Mouse (Mus musculus) C2C12 (cell line): ENCODE measurements around the gene Agap1. TPM values are rescaled to one million over a fixed set of nuclear protein-coding genes. Genes with fewer than 3 reads are reported as not detected.

Experiments
- H3K27me3 ChIP-seq: one replicate; pipeline ENCODE4 v1.6.1; 2011; ENCODE audit not compliant: control insufficient read depth, insufficient read depth, insufficient read length
- H3K36me3 ChIP-seq: one replicate; pipeline ENCODE4 v1.6.1; 2011; ENCODE audit not compliant: control insufficient read depth, insufficient read depth
- H3K4me3 ChIP-seq: one replicate; pipeline ENCODE4 v1.5.1; 2011; ENCODE audit warnings: mild to moderate bottlenecking, control low read depth; ENCODE audit not compliant: poor library complexity, insufficient read depth, severe bottlenecking
- H3K79me2 ChIP-seq: one replicate; pipeline ENCODE4 v1.6.1; 2011; ENCODE audit not compliant: control insufficient read depth, insufficient read depth
- H3K79me3 ChIP-seq: one replicate; pipeline ENCODE4 v1.6.1; 2011; ENCODE audit warnings: low read depth, control low read depth
- H3ac ChIP-seq: one replicate; pipeline ENCODE3; 2011; ENCODE audit warnings: low read depth; ENCODE audit not compliant: control insufficient read depth, insufficient read length
- CEBPB ChIP-seq: IDR thresholded peaks from one replicate; pipeline ENCODE4 v1.6.1; 2011; ENCODE audit warnings: low read depth, mild to moderate bottlenecking, control low read depth, moderate library complexity
- CTCF ChIP-seq: IDR thresholded peaks from one replicate; pipeline ENCODE4 v1.5.1; 2011; ENCODE audit not compliant: control insufficient read depth, insufficient read depth, insufficient read length
- FOSL1 ChIP-seq: IDR thresholded peaks from one replicate; pipeline ENCODE4 v1.8.0; 2011; ENCODE audit warnings: mild to moderate bottlenecking, low read length; ENCODE audit not compliant: poor library complexity, insufficient read depth, severe bottlenecking
- MAX ChIP-seq: IDR thresholded peaks from one replicate; pipeline ENCODE4 v1.6.1; 2011; ENCODE audit warnings: mild to moderate bottlenecking, control low read depth
- MYOD1 ChIP-seq: IDR thresholded peaks from one replicate; pipeline ENCODE4 v1.6.1; 2011; ENCODE audit warnings: low read depth; ENCODE audit not compliant: control insufficient read depth, insufficient read length
- MYOG ChIP-seq: IDR thresholded peaks from one replicate; pipeline ENCODE4 v1.6.1; 2011; ENCODE audit not compliant: control insufficient read depth, insufficient read length; ENCODE audit errors: extremely low read depth
- USF1 ChIP-seq: IDR thresholded peaks from one replicate; pipeline ENCODE4 v1.6.1; 2011; ENCODE audit warnings: low read depth, mild to moderate bottlenecking, control low read depth, moderate library complexity
- polyA plus RNA-seq: library from polyadenylated mRNA; unstranded; fragments of >200 nt; fragmentation: generic; extraction: Trizol; gene quantifications from one replicate; pipeline ENCODE4 v1.2.1, GENCODE M21; 2012; ENCODE audit warnings: missing spikeins

Gene Agap1
- polyA plus RNA-seq, 1 experiment, result 14.0 TPM

DNA sequence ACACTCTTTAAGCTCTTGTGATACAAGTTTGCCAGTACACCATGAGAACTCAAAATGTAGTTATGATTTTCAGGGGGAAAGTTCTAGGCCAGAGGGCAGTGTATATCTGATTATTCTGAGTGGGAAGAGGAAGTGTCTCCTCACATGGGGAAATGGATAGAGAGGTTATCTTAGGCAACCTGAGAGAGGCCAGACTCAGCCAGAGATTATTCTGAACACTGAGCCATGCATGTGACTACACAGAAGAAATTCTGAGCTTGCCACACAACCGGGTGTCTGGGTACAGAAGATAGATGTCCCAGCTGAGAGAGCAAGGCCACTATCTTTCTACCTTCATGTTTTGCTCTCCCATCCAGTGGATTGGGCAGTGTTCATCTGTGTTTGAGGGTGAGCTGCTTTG lies 97.9 kb downstream of the Agap1 start:
- Histone ChIP-seq H3ac (no peak overlapping the region), H3K4me3 (no peak overlapping the region), H3K36me3 (no peaks in the 10 kb centered on the region), H3K27me3 (no peaks in the 10 kb centered on the region), H3K79me3 (peaks cover 31% of the 10 kb centered on the region), H3K79me2 (peaks cover 74% of the 10 kb centered on the region)
- TF ChIP-seq FOSL1, result no peak

DNA sequence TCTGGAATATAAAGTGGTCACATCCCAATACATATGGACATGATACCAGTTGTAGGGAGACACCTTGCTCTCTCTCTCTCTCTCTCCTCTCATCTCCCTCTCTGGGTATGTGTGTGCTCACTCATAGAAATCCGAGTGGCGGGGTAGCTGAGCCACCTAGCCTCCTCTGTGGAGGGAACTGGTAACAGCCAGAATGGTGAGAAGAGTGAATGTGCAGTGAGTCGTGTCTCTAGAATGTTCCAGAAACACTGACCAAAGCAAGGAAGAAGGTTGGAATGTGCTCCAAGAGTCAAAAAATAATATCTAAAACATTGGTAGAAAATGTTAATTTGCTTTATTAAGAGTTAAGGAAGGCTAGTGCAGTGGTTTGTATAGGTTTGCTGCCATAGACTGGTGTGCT lies 99.2 kb downstream of the Agap1 start:
- no peaks in the 10 kb centered on the region for H3K36me3 ChIP-seq
- peaks cover 74% of the 10 kb centered on the region for H3K79me2 ChIP-seq
- no peak overlapping the region for H3K4me3 ChIP-seq
- peaks cover 28% of the 10 kb centered on the region for H3K79me3 ChIP-seq
- no peaks in the 10 kb centered on the region for H3K27me3 ChIP-seq
- TF ChIP-seq MAX (no peak), MYOG (no peak), FOSL1 (no peak), USF1 (no peak), CEBPB (no peak), MYOD1 (no peak)
- no peak overlapping the region for H3ac ChIP-seq

DNA sequence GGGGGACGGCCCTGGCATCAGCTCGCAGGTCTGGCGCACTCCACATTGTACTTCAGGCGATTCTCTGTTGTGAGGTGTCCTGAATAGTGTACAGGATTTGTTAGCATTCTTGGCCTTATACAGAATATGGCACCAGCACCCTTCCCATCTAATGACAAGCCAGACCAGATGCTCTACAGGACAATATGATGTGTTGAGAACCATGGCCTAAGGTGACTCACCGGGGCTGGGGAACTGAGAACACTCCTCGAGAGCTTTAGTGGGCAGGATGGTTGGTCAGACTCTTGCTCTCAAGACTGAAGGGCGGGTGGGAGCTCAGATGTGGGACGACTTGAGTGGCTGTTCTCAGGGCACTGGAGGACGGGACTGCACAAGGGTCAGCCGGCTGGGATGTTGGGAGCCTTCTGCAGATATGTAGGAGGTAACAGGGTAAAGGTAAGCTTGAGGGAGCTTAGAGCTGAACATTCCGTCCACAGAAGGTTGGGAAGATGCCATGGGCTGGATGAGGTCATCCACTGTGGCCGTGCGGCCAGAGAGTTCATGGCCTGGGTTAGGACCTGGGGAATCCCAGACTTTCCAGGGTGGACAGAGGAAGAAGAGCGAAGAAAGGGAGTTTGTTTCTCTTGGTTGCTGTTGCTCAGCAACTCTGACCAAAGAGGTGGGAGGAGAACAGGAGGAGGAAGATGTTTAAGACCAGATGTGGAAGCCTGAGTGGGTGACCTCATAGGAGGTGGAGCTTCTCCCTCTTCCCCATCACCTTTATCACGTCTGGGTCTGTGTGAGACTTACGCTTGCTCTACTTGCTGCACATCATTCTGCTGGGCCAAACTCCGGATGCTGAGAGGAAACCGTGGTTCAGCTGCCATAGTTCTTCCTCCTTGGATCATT lies 100.6 kb downstream of the Agap1 start:
- H3K4me3 ChIP-seq, result no peak overlapping the region
- TF ChIP-seq USF1, result no peak
- TF ChIP-seq MYOD1, result peak; percentile 74
- peaks cover 29% of the 10 kb centered on the region for H3K79me3 ChIP-seq
- H3ac ChIP-seq, result no peak overlapping the region
- no peaks in the 10 kb centered on the region for H3K27me3 ChIP-seq
- H3K79me2 ChIP-seq, result peaks cover 72% of the 10 kb centered on the region
- H3K36me3 ChIP-seq, result no peaks in the 10 kb centered on the region

DNA sequence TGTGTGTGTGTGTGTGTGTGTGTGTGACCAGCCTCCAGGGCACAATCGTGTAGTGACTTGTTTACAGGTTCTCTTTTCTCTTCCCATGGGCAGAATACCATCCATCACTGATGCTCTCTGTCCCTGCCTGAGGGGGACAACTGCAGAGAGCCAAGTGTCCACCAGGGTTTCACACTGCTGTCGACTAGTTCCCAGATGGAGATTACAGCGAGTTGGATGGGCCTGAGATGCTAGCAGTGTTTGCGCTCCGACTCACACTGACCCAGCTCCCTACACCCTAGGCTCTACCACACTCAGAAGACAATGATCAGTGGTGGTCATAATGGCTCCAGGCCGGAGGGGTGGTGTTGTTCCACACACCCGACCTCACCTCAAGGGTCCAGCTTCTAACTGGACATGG lies 101.4 kb downstream of the Agap1 start:
- Histone ChIP-seq H3K4me3 (no peak overlapping the region), H3K79me3 (peaks cover 27% of the 10 kb centered on the region), H3ac (no peak overlapping the region), H3K27me3 (no peaks in the 10 kb centered on the region), H3K79me2 (peaks cover 72% of the 10 kb centered on the region), H3K36me3 (no peaks in the 10 kb centered on the region)
- TF ChIP-seq CTCF (no peak), FOSL1 (no peak), USF1 (no peak), MYOG (no peak), MYOD1 (no peak), CEBPB (no peak), MAX (no peak)

DNA sequence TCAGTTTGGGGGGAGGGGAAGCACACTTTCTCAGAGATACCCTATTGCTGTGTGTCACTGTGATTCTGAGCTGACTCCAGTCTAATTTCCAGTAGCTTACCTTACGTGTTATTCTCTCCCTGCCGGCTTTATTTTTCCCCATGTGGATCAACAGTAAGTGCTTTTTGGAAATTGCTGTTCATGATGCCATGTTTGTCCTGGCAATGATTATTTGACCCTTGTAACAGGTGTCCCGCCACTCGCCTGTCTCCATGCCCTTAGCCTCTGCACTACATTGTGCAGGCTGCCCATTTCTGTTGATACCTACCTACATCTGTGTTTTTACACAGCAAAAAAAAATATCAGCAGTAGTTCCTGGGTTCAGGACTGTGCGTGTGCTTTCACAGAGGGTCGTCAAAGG lies 102.8 kb downstream of the Agap1 start:
- peaks cover 22% of the 10 kb centered on the region for H3K79me3 ChIP-seq
- no peaks in the 10 kb centered on the region for H3K36me3 ChIP-seq
- TF ChIP-seq CEBPB, result no peak
- peaks cover 62% of the 10 kb centered on the region for H3K79me2 ChIP-seq
- no peaks in the 10 kb centered on the region for H3K27me3 ChIP-seq
- H3ac ChIP-seq, result no peak overlapping the region
- H3K4me3 ChIP-seq, result no peak overlapping the region

DNA sequence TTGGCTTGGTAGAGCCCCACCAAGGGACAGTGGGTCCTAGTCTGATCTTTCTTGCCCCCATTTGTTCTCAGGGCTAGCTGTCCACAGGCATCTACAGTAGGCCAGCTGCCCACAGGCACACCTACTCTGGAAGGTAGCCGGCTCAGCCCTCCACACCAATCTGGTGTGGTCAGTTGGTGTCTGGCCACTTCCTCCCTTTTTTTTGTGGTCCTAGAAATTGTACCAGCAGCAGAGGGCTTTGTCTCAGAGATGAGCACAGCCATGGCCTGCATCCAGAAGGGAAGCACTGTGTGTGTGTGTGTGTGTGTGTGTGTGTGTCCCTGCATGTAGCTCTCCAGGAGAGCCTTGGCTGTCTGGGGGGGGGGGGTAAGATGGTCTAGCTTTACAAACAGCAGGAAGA lies 103.5 kb downstream of the Agap1 start:
- TF ChIP-seq MYOG (no peak), CTCF (no peak), MAX (no peak), USF1 (no peak), FOSL1 (no peak), CEBPB (no peak), MYOD1 (no peak)
- Histone ChIP-seq H3K79me2 (peaks cover 56% of the 10 kb centered on the region), H3ac (no peak overlapping the region), H3K36me3 (no peaks in the 10 kb centered on the region), H3K79me3 (peaks cover 20% of the 10 kb centered on the region), H3K27me3 (no peaks in the 10 kb centered on the region), H3K4me3 (no peak overlapping the region)
